Mouse (Mus musculus) limb, embryonic 10.5 days (tissue): ENCODE results near the gene 4932411N23Rik. TPM values are rescaled to one million over a fixed set of nuclear protein-coding genes. Genes with fewer than 3 reads are reported as not detected.
"Not testable (repeated sequence)": the region's sequence is repeated elsewhere in the genome, so short reads cannot be mapped to it uniquely, and the experiment has no call there.

Experiments used
- DNase-seq: peaks from one replicate; pipeline ENCODE4 v3.0.0-alpha.2; 2017; ENCODE audit warnings: low spot score
- H3K27ac ChIP-seq: fragments of 300-500 bp; sonication (generic); 2 replicates; pipeline ENCODE4 v1.5.1; 2016; ENCODE audit warnings: mild to moderate bottlenecking
- H3K27me3 ChIP-seq: fragments of 300-500 bp; sonication (generic); 2 replicates; pipeline ENCODE4 v1.6.1; 2016; ENCODE audit warnings: low read depth, mild to moderate bottlenecking; ENCODE audit not compliant: poor library complexity, severe bottlenecking
- H3K36me3 ChIP-seq: fragments of 300-500 bp; sonication (generic); 2 replicates; pipeline ENCODE4 v1.6.1; 2016; ENCODE audit warnings: mild to moderate bottlenecking, moderate library complexity
- H3K4me1 ChIP-seq: fragments of 300-500 bp; sonication (generic); 2 replicates; pipeline ENCODE4 v1.6.1; 2016
- H3K4me3 ChIP-seq: fragments of 300-500 bp; sonication (generic); 2 replicates; pipeline ENCODE4 v1.5.1; 2016; ENCODE audit warnings: mild to moderate bottlenecking, moderate library complexity
- H3K9me3 ChIP-seq: fragments of 300-500 bp; sonication (generic); replicated peaks from 2 replicates; pipeline ENCODE4 v1.6.1; 2016; ENCODE audit warnings: mild to moderate bottlenecking
- WGBS: fragments of 180-500 bp; shearing (Covaris S2); methylation state at CpG from one replicate; pipeline ENCODE4 v1.1.7; 2016; 5-methylcytosine and 5-hydroxymethylcytosine counted together
- polyA plus RNA-seq: library from polyadenylated mRNA; unstranded; fragments of >200 nt; fragmentation: Nextera tagmentation; extraction: Ambion mirVana; gene quantifications from 2 replicates; pipeline ENCODE4 v1.2.1, GENCODE M21; 2016

The 4932411N23Rik gene
- not detected in 2 replicates for polyA plus RNA-seq

DNA sequence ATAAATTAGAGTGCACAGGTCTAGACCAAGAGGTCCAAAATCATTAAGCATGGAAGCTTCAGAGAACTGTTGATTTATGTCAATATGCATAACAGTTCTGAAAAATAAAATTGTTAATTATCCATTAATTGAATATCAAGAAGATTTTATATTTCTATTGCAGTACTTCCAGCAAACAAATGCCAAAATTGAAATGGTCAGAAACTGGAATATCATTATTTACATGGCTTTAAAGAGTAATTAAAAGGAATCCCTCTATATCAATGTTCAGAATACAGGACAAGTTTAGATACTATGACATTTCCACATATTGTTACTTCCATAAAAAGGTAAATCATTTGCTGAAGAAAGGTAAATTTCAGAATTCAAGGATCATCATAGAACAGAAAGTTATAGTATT lies at the start of gene 4932411N23Rik:
4932411N23Rik (minus strand) TSS at position 101 of the 400 bp plus-strand sequence.
- H3K27ac ChIP-seq: no peak within 1 kb of the TSS
- no peaks in the 10 kb centered on the region for H3K36me3 ChIP-seq
- no peaks in the 10 kb centered on the region for H3K4me1 ChIP-seq
- no peak within 1 kb of the TSS for H3K4me3 ChIP-seq
- no peak for DNase-seq
- no peaks in the 10 kb centered on the region for H3K9me3 ChIP-seq
- H3K27me3 ChIP-seq: no peaks in the 10 kb centered on the region

DNA sequence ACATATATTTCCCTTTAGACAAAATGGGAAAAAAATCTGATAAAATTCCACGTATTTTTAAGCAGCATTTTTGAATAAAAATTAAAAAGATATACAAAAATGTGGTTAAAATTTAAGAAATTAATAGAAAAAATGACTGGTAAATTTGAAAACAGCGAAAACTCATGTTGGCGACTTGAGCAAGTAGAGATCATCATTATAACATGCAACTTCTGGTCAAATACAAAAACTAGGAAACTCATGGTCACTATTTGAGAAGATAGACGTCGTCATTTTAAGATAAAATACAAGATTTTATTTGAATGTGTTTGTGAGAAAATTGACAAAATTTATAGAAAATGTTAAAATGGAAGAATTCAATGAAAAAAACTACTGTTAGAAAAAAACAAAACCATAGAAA lies 35.8 kb downstream of the 4932411N23Rik start:
- no peaks in the 10 kb centered on the region for H3K36me3 ChIP-seq
- 85% methylated on average over 5 of the region's 5 CpGs for WGBS
- H3K27ac ChIP-seq: no peak overlapping the region
- H3K27me3 ChIP-seq: no peaks in the 10 kb centered on the region
- no peak overlapping the region for H3K4me3 ChIP-seq
- H3K9me3 ChIP-seq: no peaks in the 10 kb centered on the region
- DNase-seq: no peak
- H3K4me1 ChIP-seq: no peaks in the 10 kb centered on the region

DNA sequence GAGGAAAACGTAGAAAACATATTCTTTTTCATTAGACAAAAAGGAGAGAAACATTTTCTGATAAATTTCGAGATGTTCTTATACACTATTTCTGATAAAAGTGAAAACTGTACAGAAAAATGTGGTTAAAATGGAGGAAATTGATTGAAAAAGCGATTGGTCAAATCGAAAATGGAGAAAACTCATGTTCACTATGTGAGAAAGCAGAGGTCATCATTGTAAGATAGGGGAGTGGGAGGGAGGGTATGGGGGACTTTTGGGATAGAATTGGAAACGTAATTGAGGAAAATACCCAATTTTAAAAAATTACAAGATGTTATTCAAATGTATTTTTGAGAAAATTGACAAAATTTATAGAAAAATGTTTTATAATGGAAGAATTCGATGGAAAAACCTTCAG lies 38.0 kb downstream of the 4932411N23Rik start:
- not testable (repeated sequence) for H3K4me3 ChIP-seq, DNase-seq, H3K9me3 ChIP-seq, H3K36me3 ChIP-seq, H3K27me3 ChIP-seq, H3K27ac ChIP-seq, H3K4me1 ChIP-seq
- WGBS: 90% methylated on average over 5 of the region's 6 CpGs

DNA sequence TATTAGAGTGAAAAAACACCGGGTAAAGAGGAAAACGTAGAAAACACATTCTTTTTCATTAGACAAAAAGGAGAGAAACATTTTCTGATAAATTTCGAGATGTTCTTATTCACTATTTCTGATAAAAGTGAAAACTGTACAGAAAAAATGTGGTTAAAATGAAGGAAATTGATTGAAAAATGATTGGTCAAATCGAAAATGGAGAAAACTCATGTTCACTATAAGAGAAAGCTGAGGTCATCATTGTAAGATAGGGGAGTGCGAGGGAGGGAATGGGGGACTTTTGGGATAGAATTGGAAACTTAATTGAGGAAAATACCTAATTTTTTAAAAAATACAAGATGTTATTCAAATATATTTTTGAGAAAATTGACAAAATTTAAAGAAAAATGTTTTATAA lies 40.8 kb downstream of the 4932411N23Rik start:
- DNase-seq: not testable (repeated sequence)
- 89% methylated on average over 5 of the region's 5 CpGs for WGBS

DNA sequence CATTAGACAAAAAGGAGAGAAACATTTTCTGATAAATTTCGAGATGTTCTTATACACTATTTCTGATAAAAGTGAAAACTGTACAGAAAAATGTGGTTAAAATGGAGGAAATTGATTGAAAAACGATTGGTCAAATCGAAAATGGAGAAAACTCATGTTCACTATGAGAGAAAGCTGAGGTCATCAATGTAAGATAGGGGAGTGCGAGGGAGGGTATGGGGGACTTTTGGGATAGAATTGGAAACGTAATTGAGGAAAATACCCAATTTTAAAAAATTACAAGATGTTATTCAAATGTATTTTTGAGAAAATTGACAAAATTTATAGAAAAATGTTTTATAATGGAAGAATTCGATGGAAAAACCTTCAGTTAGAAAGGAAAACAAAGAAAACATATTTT lies 42.2 kb downstream of the 4932411N23Rik start:
- not testable (repeated sequence) for H3K4me1 ChIP-seq, H3K9me3 ChIP-seq, DNase-seq, H3K4me3 ChIP-seq, H3K27ac ChIP-seq, H3K27me3 ChIP-seq, H3K36me3 ChIP-seq
- WGBS: 78% methylated on average over 5 of the region's 6 CpGs

More for the DNA sequence above, 40.8 kb downstream of the 4932411N23Rik start:
- H3K27me3 ChIP-seq, H3K4me1 ChIP-seq, H3K4me3 ChIP-seq, H3K27ac ChIP-seq, H3K9me3 ChIP-seq, H3K36me3 ChIP-seq: not testable (repeated sequence)

Other genes with a start within 250 kb of the 4932411N23Rik start
- gene Gm382, start 224.1 kb upstream of the 4932411N23Rik start, polyA plus RNA-seq: not detected in 2 replicates